Mouse (Mus musculus) C2C12 (cell line): ENCODE data around the gene Rapgef2.

Experiments
- CEBPB ChIP-seq: IDR thresholded peaks from one replicate; pipeline ENCODE4 v1.6.1; 2011; ENCODE audit warnings: low read depth, mild to moderate bottlenecking, control low read depth, moderate library complexity
- CTCF ChIP-seq: IDR thresholded peaks from one replicate; pipeline ENCODE4 v1.5.1; 2011; ENCODE audit not compliant: control insufficient read depth, insufficient read depth, insufficient read length
- MYOG ChIP-seq: IDR thresholded peaks from one replicate; pipeline ENCODE4 v1.6.1; 2011; ENCODE audit not compliant: control insufficient read depth, insufficient read length; ENCODE audit errors: extremely low read depth
- USF1 ChIP-seq: IDR thresholded peaks from one replicate; pipeline ENCODE4 v1.6.1; 2011; ENCODE audit warnings: low read depth, mild to moderate bottlenecking, control low read depth, moderate library complexity

DNA sequence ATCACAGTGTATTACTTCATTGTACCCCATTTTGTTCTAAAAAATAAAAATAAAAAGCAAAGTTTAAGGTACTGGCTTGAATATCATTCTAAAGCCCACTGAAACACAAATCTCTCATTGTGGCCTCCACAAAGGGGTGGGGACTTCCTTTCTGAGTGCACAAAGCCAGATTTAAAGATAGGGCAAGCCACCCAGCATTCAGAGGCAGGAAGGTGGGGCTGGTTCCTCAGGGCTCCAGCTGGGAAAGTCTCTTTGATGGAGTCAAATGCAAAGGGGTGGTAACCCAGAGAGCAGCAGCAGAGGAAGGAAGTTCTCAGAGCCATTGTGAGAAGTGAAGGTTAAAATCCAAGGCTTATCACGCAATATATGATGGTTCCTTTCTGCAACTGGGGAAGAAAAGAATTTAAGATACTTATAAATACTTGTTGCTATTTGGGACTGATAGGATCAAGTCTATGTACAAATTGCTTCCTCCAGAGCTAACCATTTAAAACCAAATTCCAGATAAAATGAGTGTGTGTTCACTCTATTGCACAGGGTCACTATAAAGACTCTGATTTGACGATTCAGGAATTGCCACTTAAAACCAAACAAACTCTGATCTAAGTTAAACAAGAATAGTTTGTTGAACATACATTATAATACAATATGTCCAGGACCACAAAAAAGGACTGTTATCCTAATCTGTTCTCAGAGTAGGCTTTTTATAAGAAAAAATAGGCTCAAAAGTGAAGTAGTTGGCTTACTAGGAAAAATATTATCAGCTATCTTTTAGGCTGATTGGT is 246.5 kb downstream of the Rapgef2 start:
- TF ChIP-seq CTCF, result no peak
- no peak for TF ChIP-seq USF1
- TF ChIP-seq CEBPB, result no peak
- no peak for TF ChIP-seq MYOG
